Mouse (Mus musculus) MEL (cell line): ENCODE results near the gene Ccdc194. TPM values are rescaled to one million over a fixed set of nuclear protein-coding genes. Genes with fewer than 3 reads are reported as not detected.

Source experiments
- DNase-seq: peaks from one replicate; pipeline ENCODE4 v3.0.0; 2011; ENCODE audit warnings: low read depth, low spot score
- H3K27ac ChIP-seq: 2 replicates; pipeline ENCODE4 v1.5.1; 2012; ENCODE audit warnings: low read depth, mild to moderate bottlenecking, control low read depth, low read length, moderate library complexity; ENCODE audit not compliant: control insufficient read depth
- H3K27me3 ChIP-seq, 2 experiments: fragments of 150-350 bp in 1 of 2; sonication (generic) in 1 of 2; 2 replicates each; pipeline ENCODE4 v1.6.1; 2012; ENCODE audit warnings: low read length in 2 of 2, mild to moderate bottlenecking in 2 of 2, improper control_type of control experiment in 1 of 2, moderate library complexity in 1 of 2; ENCODE audit not compliant: insufficient read depth in 2 of 2, control insufficient read depth in 1 of 2
- H3K36me3 ChIP-seq, 2 experiments: 2 replicates each; pipeline ENCODE4 v1.6.1; 2012 to 2014; ENCODE audit warnings: low read length in 2 of 2, improper control_type of control experiment in 1 of 2, inconsistent platforms in 1 of 2, mild to moderate bottlenecking in 1 of 2; ENCODE audit not compliant: insufficient read depth in 2 of 2, control insufficient read depth in 1 of 2
- H3K4me1 ChIP-seq, 2 experiments: fragments of 150-350 bp in 1 of 2; sonication (generic) in 1 of 2; 2 replicates each; pipeline ENCODE4 v1.6.1; 2012; ENCODE audit warnings: low read length in 2 of 2, improper control_type of control experiment in 1 of 2, mild to moderate bottlenecking in 1 of 2; ENCODE audit not compliant: insufficient read depth in 2 of 2, control insufficient read depth in 1 of 2
- H3K4me3 ChIP-seq, 2 experiments: fragments of 150-350 bp in 1 of 2; sonication (generic) in 1 of 2; 2 replicates each; pipeline ENCODE4 v1.5.1; 2012; ENCODE audit warnings: low read depth in 2 of 2, low read length in 2 of 2, mild to moderate bottlenecking in 2 of 2, moderate library complexity in 2 of 2, control low read depth in 1 of 2, improper control_type of control experiment in 1 of 2; ENCODE audit not compliant: control insufficient read depth in 1 of 2, insufficient read depth in 1 of 2
- H3K79me2 ChIP-seq: 2 replicates; pipeline ENCODE4 v1.6.1; 2012; ENCODE audit warnings: mild to moderate bottlenecking, low read length, moderate library complexity; ENCODE audit not compliant: control insufficient read depth, poor library complexity, insufficient read depth
- H3K9ac ChIP-seq: 2 replicates; pipeline ENCODE4 v1.6.1; 2012; ENCODE audit warnings: low read depth, mild to moderate bottlenecking, control low read depth, low read length, moderate library complexity; ENCODE audit not compliant: control insufficient read depth, poor library complexity, severe bottlenecking
- H3K9me3 ChIP-seq: fragments of 150-350 bp; sonication (generic); replicated peaks from 2 replicates; pipeline ENCODE4 v1.6.1; 2012; ENCODE audit warnings: mild to moderate bottlenecking, low read length, improper control_type of control experiment, moderate library complexity; ENCODE audit not compliant: insufficient read depth
- BHLHE40 ChIP-seq: IDR thresholded peaks from 2 replicates; pipeline ENCODE4 v1.6.1; 2012; ENCODE audit warnings: low read depth, mild to moderate bottlenecking, inconsistent platforms, low read length, improper control_type of control experiment, borderline replicate concordance
- E2F4 ChIP-seq: IDR thresholded peaks from 2 replicates; pipeline ENCODE4 v1.6.1; 2011; ENCODE audit warnings: low read depth, low read length, improper control_type of control experiment, borderline replicate concordance
- EP300 ChIP-seq, 2 experiments: IDR thresholded peaks; 2 replicates each; pipeline ENCODE4 v1.6.1; 2011; ENCODE audit warnings: improper control_type of control experiment in 2 of 2, low read length in 2 of 2, low read depth in 1 of 2, mild to moderate bottlenecking in 1 of 2
- ETS1 ChIP-seq: IDR thresholded peaks from 2 replicates; pipeline ENCODE4 v1.6.1; 2012; ENCODE audit warnings: low read depth, mild to moderate bottlenecking, inconsistent platforms, low read length, improper control_type of control experiment, moderate library complexity
- GATA1 ChIP-seq: IDR thresholded peaks from 2 replicates; pipeline ENCODE4 v1.6.1; 2011; ENCODE audit warnings: low read depth, low read length, improper control_type of control experiment
- HCFC1 ChIP-seq: IDR thresholded peaks from 2 replicates; pipeline ENCODE4 v1.6.1; 2012; ENCODE audit warnings: low read depth, mild to moderate bottlenecking, inconsistent platforms, low read length, improper control_type of control experiment, moderate library complexity
- KAT2A ChIP-seq: conservative IDR thresholded peaks from 2 replicates; pipeline ENCODE4 v1.6.1; 2012; ENCODE audit warnings: low read depth, low read length, improper control_type of control experiment, inconsistent platforms
- MEF2A ChIP-seq: IDR thresholded peaks from 2 replicates; pipeline ENCODE4 v1.6.1; 2014; ENCODE audit warnings: low read depth, mild to moderate bottlenecking, inconsistent platforms, low read length, improper control_type of control experiment; ENCODE audit not compliant: poor library complexity, insufficient replicate concordance, severe bottlenecking; ENCODE audit errors: extremely low read depth
- NRF1 ChIP-seq: IDR thresholded peaks from 2 replicates; pipeline ENCODE4 v1.6.1; 2014; ENCODE audit warnings: low read depth, mild to moderate bottlenecking, inconsistent platforms, low read length, improper control_type of control experiment, moderate library complexity; ENCODE audit not compliant: poor library complexity, insufficient read depth, severe bottlenecking
- RAD21 ChIP-seq: IDR thresholded peaks from 2 replicates; pipeline ENCODE4 v1.6.1; 2011; ENCODE audit warnings: mild to moderate bottlenecking, low read depth, low read length, improper control_type of control experiment
- SIN3A ChIP-seq: IDR thresholded peaks from 2 replicates; pipeline ENCODE4 v1.6.1; 2012; ENCODE audit warnings: low read length, improper control_type of control experiment, inconsistent platforms
- SMC3 ChIP-seq: IDR thresholded peaks from 2 replicates; pipeline ENCODE4 v1.6.1; 2011; ENCODE audit warnings: low read depth, low read length, improper control_type of control experiment
- TAL1 ChIP-seq: IDR thresholded peaks from 2 replicates; pipeline ENCODE4 v1.6.1; 2012; ENCODE audit warnings: mild to moderate bottlenecking, inconsistent platforms, low read length, moderate library complexity, mixed read lengths
- TBP ChIP-seq: IDR thresholded peaks from 2 replicates; pipeline ENCODE4 v1.8.0; 2011; ENCODE audit warnings: low read depth, low read length, improper control_type of control experiment
- UBTF ChIP-seq: IDR thresholded peaks from 2 replicates; pipeline ENCODE4 v1.6.1; 2012; ENCODE audit warnings: low read depth, mild to moderate bottlenecking, inconsistent platforms, low read length, improper control_type of control experiment, moderate library complexity, borderline replicate concordance; ENCODE audit not compliant: insufficient read depth
- USF1 ChIP-seq: IDR thresholded peaks from 2 replicates; pipeline ENCODE4 v1.6.1; 2014; ENCODE audit warnings: low read depth, mild to moderate bottlenecking, inconsistent platforms, low read length, improper control_type of control experiment, moderate library complexity
- ZKSCAN1 ChIP-seq: IDR thresholded peaks from 2 replicates; pipeline ENCODE4 v1.6.1; 2012; ENCODE audit warnings: low read depth, mild to moderate bottlenecking, inconsistent platforms, low read length, improper control_type of control experiment, moderate library complexity
- polyA plus RNA-seq, 2 experiments: library from polyadenylated mRNA; stranded (reverse) in 1 of 2; unstranded in 1 of 2; fragments of >175 nt in 1 of 2; fragments of >200 nt in 1 of 2; gene quantifications; 2 replicates each; pipeline versions ENCODE4 v1.2.1 to v1.2.4; 2012; ENCODE audit warnings: low replicate concordance in 2 of 2, low read depth in 1 of 2; ENCODE audit not compliant: insufficient read length in 2 of 2, insufficient read depth in 1 of 2, missing spikeins in 1 of 2
- total RNA-seq: library from RNA; depleted of rRNA; stranded (reverse); fragments of 300-350 nt; gene quantifications from 2 replicates; pipeline ENCODE4 v1.2.3, GENCODE M21; 2012

Gene Ccdc194
- total and polyA plus RNA-seq, 3 experiments = not detected

GRCm38 (mm10) chr8:71496481-71496880 lies 29.0 kb downstream of the Ccdc194 start:
- Histone ChIP-seq H3K9ac (no peak overlapping the region), H3K27me3 (no peaks in the 10 kb centered on the region)
- TF ChIP-seq TAL1 (no peak), E2F4 (no peak), RAD21 (no peak), HCFC1 (no peak)
- TF ChIP-seq, all 39 proteins: peak for 0
- H3K79me2 ChIP-seq = no peaks in the 10 kb centered on the region
- DNase-seq = no peak
- H3K36me3 ChIP-seq = peaks cover 0 to 4% of the 10 kb centered on the region in 2 experiments; a peak in 2 of 4 replicates
- no peak overlapping the region for H3K27ac ChIP-seq
- no peaks in the 10 kb centered on the region for H3K4me1 ChIP-seq
- H3K4me3 ChIP-seq = no peak overlapping the region
- H3K9me3 ChIP-seq = no peaks in the 10 kb centered on the region

- DNase-seq = no peak
- Histone ChIP-seq H3K27ac (no peak overlapping the region), H3K79me2 (no peaks in the 10 kb centered on the region), H3K4me3 (no peak overlapping the region), H3K9me3 (no peaks in the 10 kb centered on the region), H3K9ac (no peak overlapping the region), H3K4me1 (no peaks in the 10 kb centered on the region), H3K36me3 (peaks cover 0 to 4% of the 10 kb centered on the region in 2 experiments; a peak in 2 of 4 replicates), H3K27me3 (no peaks in the 10 kb centered on the region)
- TF ChIP-seq GATA1 = no peak
- no peak for TF ChIP-seq SIN3A
- no peak for TF ChIP-seq USF1
- no peak for TF ChIP-seq TBP
- TF ChIP-seq NRF1 = no peak
- TF ChIP-seq MEF2A = no peak
- no peak for TF ChIP-seq ETS1
- TF ChIP-seq EP300 (IDR thresholded peaks at IDR 0.05; ENCODE audit: low read depth in 1 of 2, low read length in 2 of 2) = no peak
- TF ChIP-seq UBTF = no peak
- no peak for TF ChIP-seq KAT2A
- no peak for TF ChIP-seq BHLHE40
- no peak for TF ChIP-seq ZKSCAN1
- no peak for TF ChIP-seq SMC3
These were observed 29.7 kb downstream of the Ccdc194 start for GRCm38 (mm10) chr8:71495811-71496210.
